Mouse (Mus musculus): ENCODE measurements around the gene Ltb4r2. TPM values are rescaled to one million over a fixed set of nuclear protein-coding genes. Genes with fewer than 3 reads are reported as not detected.
"Not testable (repeated sequence)": the region's sequence is repeated elsewhere in the genome, so short reads cannot be mapped to it uniquely, and the experiment has no call there.

Gene Ltb4r2
- polyA plus RNA-seq, 1 experiment from 2014 or later: 0.65 TPM

- Histone ChIP-seq H3K4me2 (ENCODE audit: low read length) (peak within 1 kb of the TSS; percentile 99), H3K4me3 (ENCODE audit: low read depth, low read length) (peak within 1 kb of the TSS; percentile 95), H3K36me3 (ENCODE audit: control insufficient read depth, insufficient read depth, low read length) (peaks cover 52% of the 10 kb centered on the region), H3K4me1 (replicated peaks; ENCODE audit: control insufficient read depth, insufficient read depth, low read length) (peaks cover 27% of the 10 kb centered on the region), H3K27me3 (replicated peaks; ENCODE audit: control insufficient read depth, insufficient read depth, low read length) (no peaks in the 10 kb centered on the region), H3K27ac (ENCODE audit: low read depth) (0 out of 2 replicates have a peak within 1 kb of the TSS, but pooled peaks have one; percentile 38), H3K9ac (ENCODE audit: low read length) (peak within 1 kb of the TSS; percentile 81), H3K9me3 (ENCODE audit: control insufficient read depth, low read length) (no peaks in the 10 kb centered on the region)
- peak; percentile 99 for DNase-seq (ENCODE audit: low spot score)
- ATAC-seq (replicated peaks; ENCODE audit: low FRiP score, low TSS enrichment, low read depth): peak; percentile 90
- 2% methylated on average over 46 of the region's 48 CpGs for WGBS
These were observed 15.9 kb upstream of the Ltb4r2 start, which contains the start of the genes Dhrs1 and Nop9 for GRCm38 (mm10) chr14:55745180-55745860. Gene Dhrs1 (minus strand): TSS chr14:55745690. Gene Nop9 (plus strand): TSS chr14:55745693.

GRCm38 (mm10) chr14:55745861-55746237, 15.4 kb upstream of the Ltb4r2 start:
- Histone ChIP-seq H3K4me3 (ENCODE audit: low read depth, low read length) (peak overlapping the region; percentile 95), H3K4me1 (replicated peaks; ENCODE audit: control insufficient read depth, insufficient read depth, low read length) (peaks cover 27% of the 10 kb centered on the region), H3K27me3 (replicated peaks; ENCODE audit: control insufficient read depth, insufficient read depth, low read length) (no peaks in the 10 kb centered on the region), H3K27ac (ENCODE audit: low read depth) (0 out of 2 replicates have a peak overlapping the region, but pooled peaks have one; percentile 38), H3K36me3 (ENCODE audit: control insufficient read depth, insufficient read depth, low read length) (peaks cover 52% of the 10 kb centered on the region), H3K4me2 (ENCODE audit: low read length) (peak overlapping the region; percentile 99), H3K9ac (ENCODE audit: low read length) (peak overlapping the region; percentile 81), H3K9me3 (ENCODE audit: control insufficient read depth, low read length) (no peaks in the 10 kb centered on the region)
- WGBS: under 1% methylated on average over 31 of the region's 31 CpGs
- no peak for ATAC-seq (replicated peaks; ENCODE audit: low FRiP score, low TSS enrichment, low read depth)
- DNase-seq (ENCODE audit: low spot score): no peak

DNA sequence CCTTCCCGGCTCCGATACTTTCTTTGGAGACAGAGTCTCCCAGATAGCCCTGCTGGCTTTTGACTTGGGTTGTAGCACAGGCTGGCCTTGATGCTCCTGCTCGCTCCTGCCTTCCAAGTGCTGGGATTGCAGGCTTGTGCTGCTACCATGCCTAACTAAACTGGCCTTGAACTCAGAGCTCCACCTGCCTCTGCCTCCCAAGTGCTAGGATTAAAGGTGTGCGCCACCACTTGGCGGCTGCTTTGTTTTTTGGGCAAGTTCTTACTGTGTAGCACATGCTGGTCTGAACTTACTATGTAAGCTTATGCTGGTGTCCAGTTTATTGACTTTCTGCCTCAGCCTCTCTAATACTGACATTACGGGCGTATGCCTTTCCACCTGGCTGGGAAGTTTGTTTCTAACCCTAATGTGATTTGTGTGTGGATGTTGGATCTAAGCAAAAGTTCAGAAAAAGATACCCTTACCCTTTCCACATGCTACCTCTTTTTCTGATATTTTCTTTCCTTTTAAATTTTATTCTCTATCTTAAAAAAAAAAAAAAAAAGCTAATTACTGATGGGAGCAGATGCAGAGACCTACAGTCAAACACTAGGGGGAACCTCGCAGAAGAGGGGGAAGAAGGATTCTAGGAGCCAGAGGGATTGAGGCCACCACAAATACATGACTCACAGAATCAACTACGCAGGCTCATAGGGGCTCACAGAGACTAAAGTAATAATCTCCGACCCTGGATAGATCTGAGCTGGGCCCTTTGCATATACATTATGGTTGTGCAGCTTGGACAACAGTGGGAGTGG, 14.0 kb upstream of the Ltb4r2 start:
- Histone ChIP-seq H3K36me3 (ENCODE audit: control insufficient read depth, insufficient read depth, low read length) (peaks cover 55% of the 10 kb centered on the region), H3K27me3 (replicated peaks; ENCODE audit: control insufficient read depth, insufficient read depth, low read length) (no peaks in the 10 kb centered on the region), H3K4me1 (replicated peaks; ENCODE audit: control insufficient read depth, insufficient read depth, low read length) (peaks cover 27% of the 10 kb centered on the region), H3K4me3 (ENCODE audit: low read depth, low read length) (peak overlapping the region; percentile 95; the same call in 1 of the 2 replicates), H3K27ac (ENCODE audit: low read depth) (no peak overlapping the region), H3K9me3 (ENCODE audit: control insufficient read depth, low read length) (no peaks in the 10 kb centered on the region), H3K9ac (ENCODE audit: low read length) (no peak overlapping the region), H3K4me2 (ENCODE audit: low read length) (peak overlapping the region; percentile 99; the same call in 1 of the 2 replicates)
- 87% methylated on average over 10 of the region's 10 CpGs for WGBS
- no peak for DNase-seq (ENCODE audit: low spot score)
- ATAC-seq (replicated peaks; ENCODE audit: low FRiP score, low TSS enrichment, low read depth): no peak

GRCm38 (mm10) chr14:55757566-55757965, 3.7 kb upstream of the Ltb4r2 start:
- no peak overlapping the region for H3K4me2 ChIP-seq (ENCODE audit: low read length)
- ATAC-seq (replicated peaks; ENCODE audit: low FRiP score, low TSS enrichment, low read depth): no peak

GRCm38 (mm10) chr14:55758363-55758784, 2.9 kb upstream of the Ltb4r2 start, which contains the start of gene Cideb:
Gene Cideb (minus strand): TSS chr14:55758458.
- H3K27me3 ChIP-seq (replicated peaks; ENCODE audit: control insufficient read depth, insufficient read depth, low read length): peaks cover 9% of the 10 kb centered on the region
- H3K9me3 ChIP-seq (ENCODE audit: control insufficient read depth, low read length): no peaks in the 10 kb centered on the region
- no peaks in the 10 kb centered on the region; the same call in 1 of the 2 replicates for H3K4me1 ChIP-seq (replicated peaks; ENCODE audit: control insufficient read depth, insufficient read depth, low read length)
- H3K27ac ChIP-seq (ENCODE audit: low read depth): peak within 1 kb of the TSS; percentile 22; the same call in 1 of the 2 replicates
- peak within 1 kb of the TSS; percentile 27 for H3K4me2 ChIP-seq (ENCODE audit: low read length)
- peak; percentile 71 for DNase-seq (ENCODE audit: low spot score)
- H3K4me3 ChIP-seq (ENCODE audit: low read depth, low read length): 0 out of 2 replicates have a peak within 1 kb of the TSS, but pooled peaks have one; percentile 6
- ATAC-seq (replicated peaks; ENCODE audit: low FRiP score, low TSS enrichment, low read depth): peak; percentile 45
- peaks cover 29% of the 10 kb centered on the region for H3K36me3 ChIP-seq (ENCODE audit: control insufficient read depth, insufficient read depth, low read length)
- 19% methylated on average over 8 of the region's 8 CpGs for WGBS
- no peak within 1 kb of the TSS for H3K9ac ChIP-seq (ENCODE audit: low read length)

More at GRCm38 (mm10) chr14:55757566-55757965, 3.7 kb upstream of the Ltb4r2 start:
- Histone ChIP-seq H3K4me1 (replicated peaks; ENCODE audit: control insufficient read depth, insufficient read depth, low read length) (no peaks in the 10 kb centered on the region; the same call in 1 of the 2 replicates), H3K4me3 (ENCODE audit: low read depth, low read length) (no peak overlapping the region), H3K9ac (ENCODE audit: low read length) (no peak overlapping the region), H3K36me3 (ENCODE audit: control insufficient read depth, insufficient read depth, low read length) (peaks cover 38% of the 10 kb centered on the region), H3K27ac (ENCODE audit: low read depth) (0 out of 2 replicates have a peak overlapping the region, but pooled peaks have one; percentile 22), H3K9me3 (ENCODE audit: control insufficient read depth, low read length) (no peaks in the 10 kb centered on the region), H3K27me3 (replicated peaks; ENCODE audit: control insufficient read depth, insufficient read depth, low read length) (peaks cover 9% of the 10 kb centered on the region)
- WGBS: 77% methylated on average over 6 of the region's 6 CpGs
- DNase-seq (ENCODE audit: low spot score): no peak

DNA sequence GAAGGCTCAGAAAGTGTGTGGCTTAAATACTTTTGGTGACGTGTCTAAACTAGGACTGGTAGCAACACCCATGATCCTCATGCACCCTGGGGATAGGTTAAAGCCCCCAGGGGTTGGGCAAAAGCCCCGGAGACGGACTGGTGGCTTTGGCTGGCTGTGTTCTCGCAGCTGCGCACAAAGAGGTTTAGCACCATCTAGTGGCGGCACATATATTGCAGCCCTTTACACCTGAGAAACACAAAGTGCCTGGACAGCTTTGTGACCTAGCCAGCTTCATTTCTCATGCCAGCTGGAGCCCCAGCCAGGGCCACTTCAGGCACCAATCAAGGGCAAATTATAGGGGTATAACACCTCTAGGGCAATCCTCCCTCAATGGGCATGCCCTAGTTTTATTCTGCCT, 1.1 kb upstream of the Ltb4r2 start:
- Histone ChIP-seq H3K4me3 (ENCODE audit: low read depth, low read length) (peak overlapping the region; percentile 21; the same call in 1 of the 2 replicates), H3K4me2 (ENCODE audit: low read length) (peak overlapping the region; percentile 44), H3K36me3 (ENCODE audit: control insufficient read depth, insufficient read depth, low read length) (peaks cover 12% of the 10 kb centered on the region)
- H3K27ac ChIP-seq (ENCODE audit: low read depth); H3K9me3 ChIP-seq (ENCODE audit: control insufficient read depth, low read length); H3K4me1 ChIP-seq (replicated peaks; ENCODE audit: control insufficient read depth, insufficient read depth, low read length); H3K9ac ChIP-seq (ENCODE audit: low read length); H3K27me3 ChIP-seq (replicated peaks; ENCODE audit: control insufficient read depth, insufficient read depth, low read length): not testable (repeated sequence)
- 2% methylated on average over 5 of the region's 6 CpGs for WGBS
- peak; percentile 9; the same call in 1 of the 2 replicates for ATAC-seq (replicated peaks; ENCODE audit: low FRiP score, low TSS enrichment, low read depth)
- DNase-seq (ENCODE audit: low spot score): peak; percentile 96

GRCm38 (mm10) chr14:55762001-55762821, 983 bp downstream of the Ltb4r2 start:
- Histone ChIP-seq H3K27ac (ENCODE audit: low read depth) (peak overlapping the region; percentile 33; the same call in 1 of the 2 replicates), H3K9me3 (ENCODE audit: control insufficient read depth, low read length) (no peaks in the 10 kb centered on the region), H3K27me3 (replicated peaks; ENCODE audit: control insufficient read depth, insufficient read depth, low read length) (peaks cover 11% of the 10 kb centered on the region), H3K4me3 (ENCODE audit: low read depth, low read length) (peak overlapping the region; percentile 57), H3K4me2 (ENCODE audit: low read length) (peak overlapping the region; percentile 99), H3K9ac (ENCODE audit: low read length) (peak overlapping the region; percentile 69), H3K36me3 (ENCODE audit: control insufficient read depth, insufficient read depth, low read length) (no peaks in the 10 kb centered on the region), H3K4me1 (replicated peaks; ENCODE audit: control insufficient read depth, insufficient read depth, low read length) (no peaks in the 10 kb centered on the region; the same call in 1 of the 2 replicates)
- DNase-seq (ENCODE audit: low spot score): peak; percentile 87
- ATAC-seq (replicated peaks; ENCODE audit: low FRiP score, low TSS enrichment, low read depth): peak; percentile 54
- under 1% methylated on average over 77 of the region's 77 CpGs for WGBS

Data from intestine, embryonic 14.5 days (tissue).